Mouse (Mus musculus) MN1 (cell line): Measurements from ENCODE around the gene Lpxn.
A peak's percentile ranks its signal among the peaks of the same experiment; 100 is the strongest.

Experiments
- DNase-seq: peaks from one replicate; pipeline ENCODE4 v3.0.0-alpha.2; 2016; ENCODE audit warnings: low spot score

Lpxn gene

GRCm38 (mm10) chr19:12795511-12796327, at the start of gene Lpxn, which contains the start of gene Zfp91:
Gene Lpxn (plus strand): TSS chr19:12796193.
Gene Zfp91 (minus strand): TSS chr19:12796126.
- DNase-seq: peak; percentile 96

- DNase-seq: no peak
Observed at GRCm38 (mm10) chr19:12756286-12756685, 39.7 kb upstream of the Lpxn start.

DNA sequence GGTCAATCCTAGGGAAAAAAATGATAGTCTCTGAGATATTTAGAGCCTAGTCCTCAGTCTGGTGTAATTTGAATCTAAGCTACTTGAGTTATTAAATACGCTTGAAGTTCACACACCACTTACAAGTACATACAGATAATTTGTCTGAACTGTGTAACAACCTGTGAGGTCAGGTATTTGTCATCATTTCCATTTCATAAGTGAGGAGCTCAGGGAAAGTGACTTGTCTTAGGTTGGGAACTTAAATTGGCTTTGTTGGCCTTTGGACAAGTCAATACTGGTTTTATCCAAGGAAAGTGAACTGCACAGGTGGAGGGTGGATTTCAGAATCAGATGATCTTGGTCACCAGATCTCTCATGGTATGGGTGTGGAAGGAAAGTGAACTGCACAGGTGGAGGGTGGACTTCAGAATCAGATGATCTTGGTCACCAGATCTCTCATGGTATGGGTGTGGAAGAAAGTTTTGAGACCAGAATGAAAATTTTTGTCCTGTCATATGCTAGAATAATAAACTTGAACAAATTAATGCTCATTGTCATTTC, 37.0 kb upstream of the Lpxn start:
- DNase-seq: no peak

GRCm38 (mm10) chr19:12759656-12760055, 36.3 kb upstream of the Lpxn start:
- peak; percentile 58 for DNase-seq

DNA sequence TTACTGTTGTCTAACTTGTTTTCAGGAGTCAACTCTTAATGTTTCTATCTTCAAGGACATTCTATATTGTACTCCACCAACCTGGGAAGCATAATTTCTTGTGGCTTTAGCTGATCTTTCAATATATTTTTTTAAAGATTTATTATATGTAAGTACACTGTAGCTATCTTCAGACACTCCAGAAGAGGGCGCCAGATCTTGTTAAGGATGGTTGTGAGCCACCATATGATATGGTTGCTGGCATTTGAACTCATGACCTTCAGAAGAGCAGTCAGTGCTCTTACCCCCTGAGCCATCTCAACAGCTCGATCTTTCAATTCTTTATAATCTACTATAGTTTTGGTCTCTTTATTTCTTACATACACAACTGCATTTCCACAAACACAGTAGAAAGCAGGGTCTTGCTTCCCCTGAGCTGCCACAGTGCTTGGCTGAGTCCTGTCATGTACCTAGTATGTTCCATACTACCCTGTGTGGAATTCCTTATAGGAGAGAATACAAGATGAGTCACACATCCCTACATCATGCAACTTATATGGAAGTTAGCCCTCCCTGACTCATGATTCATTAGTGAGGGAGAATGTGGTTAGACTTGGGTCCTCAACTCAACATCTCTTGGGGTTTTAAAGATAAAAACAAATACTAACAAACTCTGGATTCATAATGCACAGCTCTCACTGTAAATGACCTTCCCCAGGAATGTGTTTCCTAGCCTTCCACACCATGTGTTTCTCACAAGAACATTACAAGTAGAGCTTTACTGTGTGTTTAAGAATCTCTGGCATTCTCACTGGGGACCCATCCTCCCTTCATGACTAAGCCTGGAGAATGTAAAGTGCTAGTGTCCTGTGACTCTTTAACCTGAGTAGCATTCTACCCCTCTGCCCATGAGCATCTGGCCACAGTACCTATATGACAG, 33.5 kb upstream of the Lpxn start:
- DNase-seq: no peak

GRCm38 (mm10) chr19:12765308-12765707, 30.7 kb upstream of the Lpxn start, which contains the start of gene Cntf:
Gene Cntf (minus strand): TSS chr19:12765632.
- no peak for DNase-seq

GRCm38 (mm10) chr19:12770888-12771287, 25.1 kb upstream of the Lpxn start:
- DNase-seq: peak; percentile 21

- no peak for DNase-seq
Observed at GRCm38 (mm10) chr19:12780437-12780836, 15.6 kb upstream of the Lpxn start.

DNA sequence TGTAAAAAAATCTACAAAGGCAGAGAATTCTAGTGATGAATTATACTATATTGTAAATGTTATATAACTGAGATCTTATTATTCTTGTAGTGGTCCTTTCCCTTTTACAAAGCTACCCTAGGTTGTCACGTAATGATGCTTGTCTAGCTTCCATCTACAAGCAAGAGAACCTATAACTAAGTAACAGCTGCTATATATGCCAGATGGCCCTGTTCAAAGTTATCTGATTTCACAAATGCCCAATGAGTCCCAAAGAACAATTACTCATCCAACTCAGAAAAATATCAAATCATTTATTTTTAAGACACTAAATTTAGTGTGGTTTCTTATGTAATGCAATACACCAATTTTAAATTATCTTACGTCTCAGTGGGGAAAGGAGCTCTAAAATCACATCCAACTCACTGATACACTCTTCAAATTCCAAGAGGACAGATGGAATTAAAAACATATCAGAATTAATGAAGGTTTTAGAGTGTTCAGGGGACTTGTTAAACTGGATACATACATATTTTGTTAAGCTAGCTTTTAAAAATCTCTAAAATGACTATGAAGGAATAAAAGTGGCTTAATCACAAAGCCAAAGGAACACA, 9.1 kb upstream of the Lpxn start:
- peak; percentile 16 for DNase-seq

- DNase-seq: no peak
Observed at GRCm38 (mm10) chr19:12787721-12788120, 8.3 kb upstream of the Lpxn start.

GRCm38 (mm10) chr19:12792374-12792773, 3.6 kb upstream of the Lpxn start:
- no peak for DNase-seq

- peak; percentile 89 for DNase-seq
Observed at GRCm38 (mm10) chr19:12794056-12795044, 1.6 kb upstream of the Lpxn start.

DNA sequence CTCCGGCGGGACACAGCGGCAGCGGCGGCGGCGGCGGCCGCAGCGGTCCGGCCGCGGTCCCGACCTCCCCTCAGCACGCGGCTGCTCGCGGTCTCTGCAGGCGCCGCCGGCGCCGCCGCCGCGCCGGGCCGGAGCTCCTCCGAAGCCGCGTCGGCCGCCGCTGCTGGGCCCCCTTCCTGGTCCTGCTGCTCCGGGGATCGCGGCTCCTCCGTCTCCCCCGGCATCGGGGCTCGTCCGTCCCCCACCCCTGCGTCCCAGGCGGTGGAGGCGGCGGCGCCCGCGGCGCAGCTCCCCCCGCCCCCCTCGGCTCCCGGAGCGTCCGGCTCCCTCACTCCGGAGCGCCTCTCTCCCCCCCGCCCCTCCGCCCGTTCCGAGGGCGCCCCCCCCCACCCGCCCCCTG, 883 bp upstream of the Lpxn start:
- DNase-seq: no peak

GRCm38 (mm10) chr19:12796328-12796931, 437 bp downstream of the Lpxn start:
- DNase-seq: peak; percentile 70

GRCm38 (mm10) chr19:12797071-12797470, 1.1 kb downstream of the Lpxn start:
- peak; percentile 40 for DNase-seq

DNA sequence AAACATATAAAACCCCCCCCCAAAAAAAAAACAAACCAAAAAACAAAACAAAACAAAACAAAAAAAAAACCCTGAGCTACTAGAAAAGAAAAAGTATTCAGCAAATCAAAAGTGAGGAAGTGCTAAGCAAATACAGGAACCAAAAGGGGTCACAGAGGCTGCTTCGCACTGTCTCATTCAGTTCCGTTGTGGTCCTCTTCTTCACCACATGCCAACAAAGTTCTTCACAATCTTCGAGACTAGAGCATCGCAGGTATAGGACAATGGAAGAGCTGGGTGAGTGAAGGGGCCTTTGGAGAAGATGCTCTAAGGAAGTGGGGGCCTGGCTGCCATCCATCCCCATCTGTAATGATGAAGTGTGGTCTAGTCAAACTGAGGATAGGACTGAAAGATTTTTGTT, 2.4 kb downstream of the Lpxn start:
- no peak for DNase-seq

DNA sequence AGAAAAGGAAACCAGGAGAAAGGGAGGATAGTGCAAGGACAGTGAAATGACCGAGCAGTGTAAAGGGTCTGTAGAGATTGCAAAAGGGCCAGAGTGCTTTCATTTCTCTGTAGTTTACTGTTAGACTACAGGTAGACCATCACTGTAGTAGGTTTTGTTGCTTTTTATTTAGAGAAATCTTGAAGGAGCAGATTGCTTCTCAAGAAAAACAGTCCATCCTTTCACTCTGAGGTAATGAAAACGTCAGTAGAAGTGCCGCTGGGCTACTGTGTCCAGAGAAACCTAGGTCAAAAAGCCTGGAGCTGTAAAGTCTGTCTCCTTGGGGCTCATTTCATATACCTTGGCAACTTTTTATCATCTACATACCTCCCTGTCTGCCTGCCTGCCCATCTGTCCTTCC, 3.1 kb downstream of the Lpxn start:
- DNase-seq: no peak

- no peak for DNase-seq
Observed at GRCm38 (mm10) chr19:12800621-12801020, 4.6 kb downstream of the Lpxn start.

GRCm38 (mm10) chr19:12801046-12801445, 5.1 kb downstream of the Lpxn start:
- no peak for DNase-seq

DNA sequence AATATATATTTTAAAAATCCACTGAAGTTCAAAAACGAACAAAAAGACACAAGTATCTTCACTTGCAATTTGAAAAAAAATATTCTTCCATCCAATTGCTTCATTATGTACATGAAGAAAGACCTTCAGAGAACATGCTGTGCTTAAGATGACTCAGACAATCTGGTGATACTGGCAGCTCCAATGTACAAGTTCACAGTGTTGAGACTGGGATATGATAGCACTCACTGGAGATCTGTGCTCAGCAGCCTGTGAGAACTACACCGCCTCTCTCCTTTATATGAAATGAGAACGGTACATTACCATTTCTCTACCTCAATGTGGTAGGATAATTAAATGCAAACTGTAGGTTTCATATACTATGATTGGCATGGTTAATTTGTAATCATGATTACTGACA, 6.8 kb downstream of the Lpxn start:
- DNase-seq: no peak
